Mouse (Mus musculus): ENCODE results near the gene Abcc3.

DNA sequence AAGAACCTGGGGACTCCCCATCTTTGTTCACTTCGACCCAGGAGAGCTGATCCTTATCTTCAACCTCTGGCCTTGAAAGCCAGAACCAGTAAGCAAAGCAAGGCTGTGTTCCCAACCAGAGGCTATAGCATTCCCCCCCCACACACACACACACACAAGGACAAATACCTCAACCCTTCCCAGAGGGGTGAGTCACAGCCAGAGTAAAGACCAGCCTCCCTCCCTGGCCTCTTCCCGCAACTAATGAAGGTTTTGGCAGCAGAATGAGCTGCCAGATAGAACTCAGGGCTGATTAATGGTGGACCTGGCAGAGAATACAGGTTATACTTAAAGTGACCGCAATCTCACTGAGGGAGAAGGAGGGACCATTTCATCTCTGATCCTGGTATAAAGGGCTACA lies 46.2 kb downstream of the Abcc3 start:
- no peak for TF ChIP-seq CTCF (conservative IDR thresholded peaks at IDR 0.05; ENCODE audit: insufficient read depth, insufficient read length, low read depth, low read length)
- no peak for TF ChIP-seq POLR2A (IDR thresholded peaks at IDR 0.05; ENCODE audit: low read depth, low read length)

All from kidney, adult 2 months (tissue).